Mouse (Mus musculus) heart, embryonic 13.5 days (tissue): ENCODE results near the gene Ephx1. TPM values are rescaled to one million over a fixed set of nuclear protein-coding genes. Genes with fewer than 3 reads are reported as not detected.

Experiments used
- ATAC-seq: fragments of 200-750 bp; cut with Nextera tagmentation; 2 replicates; pipeline ENCODE4 v1.8.0; 2017; ENCODE audit warnings: moderate TSS enrichment; ENCODE audit not compliant: insufficient number of reproducible peaks, low FRiP score, low TSS enrichment; ENCODE audit errors: extremely low read depth
- H3K27ac ChIP-seq: fragments of 300-500 bp; sonication (generic); replicated peaks from 2 replicates; pipeline ENCODE4 v1.5.1; 2015; ENCODE audit warnings: moderate library complexity, mild to moderate bottlenecking, inconsistent platforms
- H3K27me3 ChIP-seq: fragments of 300-500 bp; sonication (generic); replicated peaks from 2 replicates; pipeline ENCODE4 v1.6.1; 2015; ENCODE audit warnings: mild to moderate bottlenecking, inconsistent platforms
- H3K36me3 ChIP-seq: fragments of 300-500 bp; sonication (generic); 2 replicates; pipeline ENCODE4 v1.6.1; 2015; ENCODE audit warnings: mild to moderate bottlenecking, inconsistent platforms
- H3K4me1 ChIP-seq: fragments of 300-500 bp; sonication (generic); 2 replicates; pipeline ENCODE4 v1.6.1; 2015; ENCODE audit warnings: inconsistent platforms
- H3K4me2 ChIP-seq: fragments of 300-500 bp; sonication (generic); 2 replicates; pipeline ENCODE4 v1.6.1; 2015; ENCODE audit warnings: inconsistent platforms, mild to moderate bottlenecking, moderate library complexity
- H3K4me3 ChIP-seq: fragments of 300-500 bp; sonication (generic); 2 replicates; pipeline ENCODE4 v1.5.1; 2015; ENCODE audit warnings: moderate library complexity, mild to moderate bottlenecking, inconsistent platforms
- H3K9ac ChIP-seq: fragments of 300-500 bp; sonication (generic); 2 replicates; pipeline ENCODE4 v1.6.1; 2015; ENCODE audit warnings: inconsistent platforms, mild to moderate bottlenecking, moderate library complexity
- H3K9me3 ChIP-seq: fragments of 300-500 bp; sonication (generic); 2 replicates; pipeline ENCODE4 v1.6.1; 2016; ENCODE audit warnings: inconsistent platforms
- WGBS: fragments of 180-500 bp; shearing (Covaris S2); methylation state at CpG from one replicate; pipeline ENCODE4 v1.1.7; 2015; ENCODE audit warnings: mixed read lengths; 5-methylcytosine and 5-hydroxymethylcytosine counted together
- polyA plus RNA-seq: library from polyadenylated mRNA; unstranded; fragments of >200 nt; fragmentation: Nextera tagmentation; extraction: Ambion mirVana; gene quantifications from 2 replicates; pipeline ENCODE4 v1.2.1, GENCODE M21; 2015

Ephx1 gene
- polyA plus RNA-seq, 1 experiment from 2014 or later: 6.0 TPM

DNA sequence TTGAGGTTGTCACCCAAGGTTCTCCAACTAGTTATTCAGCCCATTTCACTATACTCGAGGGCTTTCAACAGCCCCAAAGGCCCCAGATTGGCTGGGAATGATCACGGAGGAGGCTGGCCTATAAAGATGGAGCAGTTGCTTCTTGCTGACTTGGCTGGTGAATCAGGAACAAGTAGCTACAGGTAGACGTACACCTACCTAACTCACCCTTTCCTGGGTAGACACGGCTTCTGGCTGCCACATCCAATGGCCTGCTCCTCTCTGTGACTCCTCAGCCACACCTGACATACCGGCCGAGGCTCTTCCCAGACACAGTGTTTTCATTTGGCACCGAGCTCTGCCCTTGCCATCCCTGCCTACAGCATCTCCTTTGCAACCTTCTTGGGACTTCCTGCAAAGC is 53.4 kb downstream of the Ephx1 start:
- Histone ChIP-seq H3K4me1 (peaks cover 22% of the 10 kb centered on the region), H3K4me3 (no peak overlapping the region), H3K9me3 (no peaks in the 10 kb centered on the region), H3K27me3 (no peaks in the 10 kb centered on the region), H3K9ac (no peak overlapping the region), H3K27ac (no peak overlapping the region), H3K36me3 (peaks cover 94% of the 10 kb centered on the region), H3K4me2 (no peak overlapping the region)
- WGBS: 77% methylated on average over 7 of the region's 7 CpGs
- ATAC-seq: no peak

DNA sequence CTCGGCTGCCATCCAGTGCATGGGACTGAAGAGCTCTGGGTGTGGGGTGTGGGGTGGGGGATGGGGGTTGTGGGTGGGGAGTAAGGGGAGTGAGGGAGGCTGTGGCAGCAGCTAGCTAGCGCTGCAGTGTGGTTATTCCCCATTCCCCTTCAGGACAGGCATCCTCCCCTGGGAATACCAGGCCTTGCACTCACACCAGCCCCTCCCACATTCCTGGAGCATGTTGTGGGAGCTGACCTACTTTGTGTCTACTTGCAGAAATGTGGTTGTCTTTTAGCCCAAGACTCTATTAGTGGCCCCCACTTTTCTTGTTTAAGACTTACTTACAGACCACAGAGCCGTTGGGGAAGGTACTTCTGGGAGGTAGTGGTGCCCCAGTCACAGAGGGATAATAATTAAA is 54.2 kb downstream of the Ephx1 start:
- Histone ChIP-seq H3K36me3 (peaks cover 94% of the 10 kb centered on the region), H3K27me3 (no peaks in the 10 kb centered on the region), H3K27ac (no peak overlapping the region), H3K4me3 (no peak overlapping the region), H3K4me1 (peaks cover 22% of the 10 kb centered on the region), H3K9ac (no peak overlapping the region), H3K4me2 (no peak overlapping the region), H3K9me3 (no peaks in the 10 kb centered on the region)
- ATAC-seq: no peak
- 51% methylated on average over 3 of the region's 3 CpGs for WGBS

DNA sequence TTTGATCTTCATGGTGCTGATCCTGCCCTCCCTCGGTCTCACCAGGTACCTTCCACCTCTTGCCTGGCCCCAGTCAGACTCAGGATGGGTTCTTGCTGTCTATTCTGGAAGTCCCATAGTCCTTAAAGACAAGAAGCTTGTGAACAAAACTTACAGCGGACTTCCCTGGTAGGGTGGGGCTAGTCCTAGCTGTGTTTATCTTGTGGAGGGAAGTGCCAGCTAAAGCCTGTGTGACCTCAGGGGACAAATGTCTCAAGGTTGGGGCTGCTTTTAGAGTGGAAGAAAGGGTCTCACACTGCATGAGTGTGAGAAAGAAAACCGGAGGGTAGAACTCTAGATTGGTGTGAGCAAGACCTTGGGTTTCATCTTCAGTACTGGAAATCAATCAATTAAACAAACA is 54.9 kb downstream of the Ephx1 start:
- no peak overlapping the region for H3K4me3 ChIP-seq
- ATAC-seq: no peak
- peaks cover 22% of the 10 kb centered on the region for H3K4me1 ChIP-seq
- no peaks in the 10 kb centered on the region for H3K27me3 ChIP-seq
- H3K9ac ChIP-seq: no peak overlapping the region
- H3K4me2 ChIP-seq: no peak overlapping the region
- H3K27ac ChIP-seq: no peak overlapping the region
- 65% methylated on average over 3 of the region's 3 CpGs for WGBS
- no peaks in the 10 kb centered on the region for H3K9me3 ChIP-seq
- peaks cover 94% of the 10 kb centered on the region for H3K36me3 ChIP-seq

DNA sequence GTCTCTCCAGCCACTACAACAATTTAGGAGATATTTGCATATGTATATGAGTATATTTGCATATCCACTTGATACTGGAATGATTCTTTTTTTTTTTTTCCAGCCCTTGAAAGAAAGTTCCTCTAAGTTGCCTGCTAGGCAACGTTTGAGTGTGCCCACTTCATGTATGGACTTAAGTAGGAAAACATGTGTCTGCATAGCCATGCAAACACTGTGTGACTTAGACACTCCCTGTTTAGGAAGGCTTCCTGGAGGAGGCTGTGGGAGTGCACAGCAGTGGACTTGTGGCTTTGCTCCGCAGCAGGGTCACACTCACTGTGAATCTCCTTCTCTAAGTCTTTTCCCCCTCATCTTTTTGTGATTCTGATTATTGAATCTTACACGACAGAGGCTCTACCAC is 61.9 kb downstream of the Ephx1 start:
- 66% methylated on average over 3 of the region's 3 CpGs for WGBS

DNA sequence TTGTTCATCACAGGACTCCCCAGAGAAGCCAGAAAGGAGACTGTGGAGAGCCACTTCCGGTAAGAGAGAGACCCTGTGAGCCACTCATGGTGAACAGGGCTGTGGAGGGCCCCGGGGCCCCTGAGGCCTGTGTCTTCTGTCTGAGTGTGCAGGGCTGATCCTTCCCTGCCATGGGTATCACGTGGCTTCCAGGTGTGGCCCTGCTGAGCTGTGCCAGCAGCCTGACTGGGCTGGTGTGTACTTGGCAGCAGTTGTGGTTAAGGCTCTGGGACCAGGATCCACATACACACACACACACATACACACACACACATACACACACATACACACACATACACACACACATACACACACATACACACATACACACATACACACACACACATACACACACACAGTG is 62.7 kb downstream of the Ephx1 start:
- Histone ChIP-seq H3K9ac (no peak overlapping the region), H3K4me1 (no peaks in the 10 kb centered on the region), H3K4me2 (no peak overlapping the region), H3K36me3 (peaks cover 90% of the 10 kb centered on the region), H3K9me3 (no peaks in the 10 kb centered on the region), H3K27me3 (no peaks in the 10 kb centered on the region), H3K4me3 (no peak overlapping the region), H3K27ac (no peak overlapping the region)
- ATAC-seq: no peak
- 82% methylated on average over 3 of the region's 3 CpGs for WGBS

More for the DNA sequence above, 61.9 kb downstream of the Ephx1 start:
- H3K36me3 ChIP-seq: peaks cover 90% of the 10 kb centered on the region
- H3K9ac ChIP-seq: no peak overlapping the region
- no peak overlapping the region for H3K4me3 ChIP-seq
- H3K9me3 ChIP-seq: no peaks in the 10 kb centered on the region
- H3K4me1 ChIP-seq: no peaks in the 10 kb centered on the region
- no peak overlapping the region for H3K27ac ChIP-seq
- no peak for ATAC-seq
- H3K4me2 ChIP-seq: no peak overlapping the region
- H3K27me3 ChIP-seq: no peaks in the 10 kb centered on the region

DNA sequence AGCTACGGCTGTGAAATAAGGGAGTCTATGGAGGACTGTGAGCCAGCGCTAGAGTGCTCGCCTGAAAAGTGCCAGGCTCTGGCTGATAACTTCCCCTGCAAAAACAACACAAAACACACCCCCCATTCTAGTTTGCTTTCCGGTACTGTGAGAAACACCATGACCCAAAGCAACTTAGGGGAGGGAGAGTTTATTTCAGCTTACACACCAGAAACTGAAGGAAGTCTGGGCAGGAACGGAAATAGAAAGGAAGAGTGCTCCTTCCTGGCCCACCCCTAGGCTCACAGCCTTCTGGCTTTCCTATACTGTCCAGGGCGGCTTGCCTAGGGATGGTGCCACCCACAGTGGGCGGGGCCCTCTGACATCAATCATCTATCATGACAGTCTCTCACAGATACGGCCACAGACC is 63.7 kb downstream of the Ephx1 start:
- WGBS: 62% methylated on average over 8 of the region's 8 CpGs
- peak; percentile 68 for ATAC-seq

DNA sequence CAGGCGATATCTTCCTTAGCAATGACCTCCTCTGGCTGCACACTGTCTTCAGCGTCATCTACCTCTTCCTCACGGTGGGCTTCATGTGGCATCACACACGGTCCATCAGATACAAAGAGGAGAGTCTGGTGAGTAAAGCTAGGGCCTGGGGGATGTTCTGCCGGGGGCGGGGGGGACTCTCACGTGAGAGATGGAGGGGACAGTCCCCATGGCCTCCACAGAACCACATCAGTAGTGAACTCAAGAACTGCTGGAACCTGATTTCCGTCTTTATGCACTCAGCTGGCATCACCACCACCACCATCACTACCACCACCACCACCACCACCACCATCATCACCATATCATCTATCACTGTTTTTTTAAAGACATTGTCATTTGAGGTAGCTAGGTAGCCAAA is 64.3 kb downstream of the Ephx1 start:
- H3K9ac ChIP-seq: no peak overlapping the region
- H3K4me3 ChIP-seq: no peak overlapping the region
- peaks cover 90% of the 10 kb centered on the region for H3K36me3 ChIP-seq
- WGBS: 85% methylated on average over 8 of the region's 8 CpGs
- H3K27ac ChIP-seq: no peak overlapping the region
- H3K4me2 ChIP-seq: no peak overlapping the region
- H3K9me3 ChIP-seq: no peaks in the 10 kb centered on the region
- ATAC-seq: no peak
- H3K27me3 ChIP-seq: no peaks in the 10 kb centered on the region
- H3K4me1 ChIP-seq: no peaks in the 10 kb centered on the region

More for the DNA sequence above, 63.7 kb downstream of the Ephx1 start:
- H3K4me3 ChIP-seq: no peak overlapping the region
- H3K27ac ChIP-seq: no peak overlapping the region
- no peaks in the 10 kb centered on the region for H3K27me3 ChIP-seq
- no peak overlapping the region for H3K4me2 ChIP-seq
- H3K9me3 ChIP-seq: no peaks in the 10 kb centered on the region
- no peaks in the 10 kb centered on the region for H3K4me1 ChIP-seq
- peaks cover 90% of the 10 kb centered on the region for H3K36me3 ChIP-seq
- H3K9ac ChIP-seq: no peak overlapping the region

DNA sequence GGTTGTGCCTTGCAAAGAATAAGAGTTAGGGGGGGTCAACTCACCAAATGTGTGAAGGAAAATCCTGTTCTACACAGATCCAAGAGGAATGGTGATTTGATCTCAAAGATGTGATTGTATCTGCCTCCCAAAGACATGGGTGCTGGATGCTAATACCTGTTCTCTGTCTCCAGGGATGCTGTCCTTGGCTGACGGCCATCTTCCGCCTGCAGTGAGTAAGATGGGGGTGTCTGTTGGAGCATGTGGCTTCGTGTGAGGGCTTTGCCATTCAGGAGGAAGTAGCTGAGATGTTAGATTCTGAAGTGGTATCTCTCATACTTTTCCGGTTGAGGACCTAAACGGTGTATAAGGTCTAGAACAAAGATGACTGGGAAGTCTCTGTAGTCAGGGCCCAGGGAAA is 67.9 kb downstream of the Ephx1 start:
- Histone ChIP-seq H3K4me2 (no peak overlapping the region), H3K4me3 (no peak overlapping the region), H3K27me3 (no peaks in the 10 kb centered on the region), H3K4me1 (no peaks in the 10 kb centered on the region), H3K36me3 (peaks cover 90% of the 10 kb centered on the region), H3K27ac (no peak overlapping the region), H3K9me3 (peaks cover 4% of the 10 kb centered on the region; the same call in 1 of the 2 replicates), H3K9ac (no peak overlapping the region)
- 89% methylated on average over 5 of the region's 5 CpGs for WGBS
- ATAC-seq: no peak

DNA sequence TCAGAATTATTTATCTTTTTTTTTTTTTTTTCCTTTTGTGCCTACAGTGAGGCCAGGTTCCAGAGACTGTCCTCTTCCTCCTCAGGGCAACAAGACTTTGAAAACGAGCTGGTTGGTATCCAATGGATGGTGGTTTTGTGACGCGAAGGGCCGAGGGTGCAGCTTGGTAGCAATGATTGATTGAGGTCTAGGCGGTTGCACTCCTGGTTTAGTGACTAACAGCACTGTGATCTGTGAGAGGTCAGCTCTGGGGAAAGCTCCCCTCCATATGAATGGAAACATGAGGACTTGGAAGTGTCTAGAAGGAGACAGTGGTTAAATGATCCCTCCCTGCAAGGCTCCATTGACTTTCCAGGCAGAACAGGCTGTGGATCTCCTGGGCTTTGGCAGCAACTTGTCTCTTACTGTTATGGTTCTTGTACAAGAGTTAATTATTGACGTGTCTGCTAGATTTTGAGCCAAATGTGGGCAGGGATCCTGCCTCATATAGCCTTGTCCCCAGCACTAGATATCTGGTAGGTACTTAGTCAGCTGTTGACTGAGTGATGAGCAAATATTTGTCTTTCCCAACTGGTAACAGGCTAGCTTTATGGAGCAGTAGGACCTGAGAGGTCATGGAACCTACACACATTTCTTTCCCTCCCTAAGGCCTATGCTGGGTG is 68.5 kb downstream of the Ephx1 start:
- ATAC-seq: no peak
- Histone ChIP-seq H3K4me3 (no peak overlapping the region), H3K9ac (no peak overlapping the region), H3K27me3 (no peaks in the 10 kb centered on the region), H3K27ac (no peak overlapping the region), H3K36me3 (peaks cover 90% of the 10 kb centered on the region), H3K4me2 (no peak overlapping the region), H3K4me1 (no peaks in the 10 kb centered on the region), H3K9me3 (peaks cover 4% of the 10 kb centered on the region; the same call in 1 of the 2 replicates)
- 80% methylated on average over 6 of the region's 6 CpGs for WGBS

DNA sequence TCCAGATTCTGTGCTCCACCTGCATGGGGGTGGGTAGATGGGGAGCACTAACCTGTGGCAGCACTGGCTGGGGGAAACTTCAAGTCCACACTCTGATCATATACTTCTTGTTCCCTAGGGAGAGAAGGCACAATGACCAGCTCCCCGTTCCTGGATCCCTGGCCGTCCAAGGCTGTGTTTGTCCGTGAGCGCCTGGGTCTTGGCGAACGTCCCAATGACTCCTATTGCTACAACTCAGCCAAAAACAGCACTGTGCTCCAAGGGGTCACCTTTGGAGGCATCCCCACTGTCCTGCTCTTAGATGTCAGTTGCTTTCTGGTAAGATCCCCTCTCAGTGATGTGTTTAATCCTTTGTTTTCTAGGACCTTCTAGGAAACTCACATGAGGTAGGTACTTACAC is 74.3 kb downstream of the Ephx1 start:
- no peak overlapping the region for H3K4me3 ChIP-seq
- peak overlapping the region; percentile 70; the same call in 1 of the 2 replicates for H3K27ac ChIP-seq
- H3K4me2 ChIP-seq: no peak overlapping the region
- 79% methylated on average over 6 of the region's 6 CpGs for WGBS
- H3K9ac ChIP-seq: 0 out of 2 replicates have a peak overlapping the region, but pooled peaks have one; percentile 56
- H3K36me3 ChIP-seq: peaks cover 43% of the 10 kb centered on the region
- peaks cover 45% of the 10 kb centered on the region for H3K4me1 ChIP-seq
- ATAC-seq: no peak
- peaks cover 4% of the 10 kb centered on the region; the same call in 1 of the 2 replicates for H3K9me3 ChIP-seq
- no peaks in the 10 kb centered on the region for H3K27me3 ChIP-seq

DNA sequence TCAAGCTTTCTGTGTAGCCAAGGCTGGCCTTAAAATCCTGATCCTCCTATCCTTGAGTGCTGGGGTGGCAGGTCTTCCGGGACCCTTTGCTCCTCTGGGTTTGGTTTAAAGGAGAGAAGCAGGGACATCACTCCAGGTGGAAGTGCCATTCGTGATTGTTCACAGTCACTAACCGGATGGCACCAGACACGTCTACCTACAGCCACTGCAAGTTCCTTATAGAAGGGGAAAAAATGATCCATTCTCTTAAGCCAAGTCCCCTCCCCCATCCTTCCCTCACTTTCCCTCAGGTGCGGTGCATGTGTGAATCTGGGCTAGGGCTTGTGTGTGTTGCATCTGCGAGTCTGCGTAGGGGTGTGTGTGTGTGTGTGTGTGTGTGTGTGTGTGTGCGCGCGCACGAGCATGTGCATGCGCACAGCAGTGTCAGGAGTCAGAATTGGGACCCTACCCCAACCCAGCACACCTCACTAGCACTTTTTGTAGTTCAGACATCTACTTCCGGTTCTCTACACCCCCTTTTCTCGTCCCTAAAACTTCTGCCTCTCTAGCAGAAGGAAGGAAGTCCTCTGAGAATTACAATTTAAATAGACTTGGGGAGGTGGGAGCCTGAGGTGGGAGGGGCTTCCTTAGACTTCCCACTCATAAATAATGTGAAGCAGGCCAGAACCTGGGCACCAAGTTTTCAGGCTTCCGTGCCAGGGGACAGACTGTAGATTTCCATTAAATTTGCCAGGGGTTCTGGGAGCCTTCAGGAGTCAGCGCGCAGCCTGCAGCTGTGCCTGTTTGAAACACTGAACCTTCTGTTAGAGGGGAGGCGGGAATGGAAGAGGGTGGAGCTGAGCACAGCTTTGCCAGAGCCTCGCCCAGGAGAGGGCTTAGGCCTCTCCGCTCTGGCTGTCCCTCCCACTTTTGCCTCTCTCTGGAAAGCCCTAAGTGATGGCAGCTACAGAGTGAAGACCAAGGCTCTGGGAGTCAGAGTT is 75.4 kb downstream of the Ephx1 start:
- peaks cover 38% of the 10 kb centered on the region for H3K36me3 ChIP-seq
- peaks cover 51% of the 10 kb centered on the region for H3K4me1 ChIP-seq
- peak overlapping the region; percentile 60 for H3K4me2 ChIP-seq
- 0 out of 2 replicates have a peak, but pooled peaks have one; percentile 22 for ATAC-seq
- H3K9me3 ChIP-seq: no peaks in the 10 kb centered on the region
- peaks cover 4% of the 10 kb centered on the region; the same call in 1 of the 2 replicates for H3K27me3 ChIP-seq
- H3K27ac ChIP-seq: peak overlapping the region; percentile 70
- H3K9ac ChIP-seq: peak overlapping the region; percentile 56
- WGBS: 25% methylated on average over 20 of the region's 20 CpGs
- peak overlapping the region; percentile 28 for H3K4me3 ChIP-seq
